Mouse (Mus musculus): ENCODE results near the gene Coro1b. TPM values are rescaled to one million over a fixed set of nuclear protein-coding genes. Genes with fewer than 3 reads are reported as not detected.

The Coro1b gene
- polyA plus RNA-seq, 1 experiment from 2014 or later: 134 TPM

GRCm38 (mm10) chr19:4149764-4150461 is 1.5 kb downstream of the Coro1b start:
- peak overlapping the region; percentile 76 for H3K4me2 ChIP-seq (ENCODE audit: low read depth, low read length)
- H3K27me3 ChIP-seq (ENCODE audit: control insufficient read depth, insufficient read depth, low read length): no peaks in the 10 kb centered on the region
- no peak overlapping the region for H3K9ac ChIP-seq (ENCODE audit: low read length)
- peaks cover 12% of the 10 kb centered on the region for H3K36me3 ChIP-seq (ENCODE audit: control insufficient read depth, insufficient read depth)
- H3K9me3 ChIP-seq (replicated peaks; ENCODE audit: control insufficient read depth, low read length): no peaks in the 10 kb centered on the region; the same call in 1 of the 2 replicates
- 87% methylated on average over 17 of the region's 17 CpGs for WGBS
- H3K4me3 ChIP-seq (ENCODE audit: low read length): peak overlapping the region; percentile 83
- H3K27ac ChIP-seq (ENCODE audit: low read length): no peak overlapping the region
- H3K4me1 ChIP-seq (ENCODE audit: control insufficient read depth, insufficient read depth, low read length): peaks cover 12% of the 10 kb centered on the region
- ATAC-seq (replicated peaks; ENCODE audit: extremely low read depth, insufficient read depth, low FRiP score): no peak

- Histone ChIP-seq H3K9me3 (replicated peaks; ENCODE audit: control insufficient read depth, low read length) (no peaks in the 10 kb centered on the region; the same call in 1 of the 2 replicates), H3K9ac (ENCODE audit: low read length) (no peak overlapping the region), H3K36me3 (ENCODE audit: control insufficient read depth, insufficient read depth) (peaks cover 12% of the 10 kb centered on the region), H3K27me3 (ENCODE audit: control insufficient read depth, insufficient read depth, low read length) (no peaks in the 10 kb centered on the region), H3K4me1 (ENCODE audit: control insufficient read depth, insufficient read depth, low read length) (peaks cover 12% of the 10 kb centered on the region), H3K4me2 (ENCODE audit: low read depth, low read length) (no peak overlapping the region), H3K27ac (ENCODE audit: low read length) (no peak overlapping the region), H3K4me3 (ENCODE audit: low read length) (no peak overlapping the region)
- no peak for ATAC-seq (replicated peaks; ENCODE audit: extremely low read depth, insufficient read depth, low FRiP score)
- 86% methylated on average over 22 of the region's 22 CpGs for WGBS
Observed at GRCm38 (mm10) chr19:4150567-4151487, 2.4 kb downstream of the Coro1b start.

GRCm38 (mm10) chr19:4151488-4151860 is 3.1 kb downstream of the Coro1b start:
- no peak overlapping the region for H3K4me3 ChIP-seq (ENCODE audit: low read length)
- peaks cover 12% of the 10 kb centered on the region for H3K36me3 ChIP-seq (ENCODE audit: control insufficient read depth, insufficient read depth)
- H3K27me3 ChIP-seq (ENCODE audit: control insufficient read depth, insufficient read depth, low read length): no peaks in the 10 kb centered on the region
- ATAC-seq (replicated peaks; ENCODE audit: extremely low read depth, insufficient read depth, low FRiP score): no peak
- WGBS: 92% methylated on average over 4 of the region's 5 CpGs
- peaks cover 12% of the 10 kb centered on the region for H3K4me1 ChIP-seq (ENCODE audit: control insufficient read depth, insufficient read depth, low read length)
- H3K9me3 ChIP-seq (replicated peaks; ENCODE audit: control insufficient read depth, low read length): no peaks in the 10 kb centered on the region
- H3K4me2 ChIP-seq (ENCODE audit: low read depth, low read length): no peak overlapping the region
- no peak overlapping the region for H3K27ac ChIP-seq (ENCODE audit: low read length)
- no peak overlapping the region for H3K9ac ChIP-seq (ENCODE audit: low read length)

DNA sequence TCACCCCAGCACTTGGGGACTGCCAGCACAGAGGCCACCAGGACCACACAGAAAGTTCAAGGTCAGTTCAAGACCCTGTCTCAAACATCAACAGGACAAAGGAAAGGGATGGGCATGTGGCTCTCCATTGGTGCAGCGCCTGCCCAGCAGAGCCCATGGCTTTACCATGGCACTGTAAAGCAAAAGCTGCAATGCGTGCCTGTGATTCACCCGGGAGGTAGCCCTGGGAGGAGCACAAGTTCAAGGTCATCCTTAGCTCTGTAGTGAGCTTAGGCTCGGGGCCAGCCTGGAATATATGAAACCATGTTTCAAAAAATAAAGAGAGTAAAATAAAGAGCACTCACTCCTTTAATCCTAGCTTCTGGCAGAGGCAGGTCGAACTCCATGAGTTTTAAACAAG is 3.5 kb downstream of the Coro1b start:
- Histone ChIP-seq H3K27me3 (ENCODE audit: control insufficient read depth, insufficient read depth, low read length) (no peaks in the 10 kb centered on the region), H3K36me3 (ENCODE audit: control insufficient read depth, insufficient read depth) (peaks cover 14% of the 10 kb centered on the region), H3K9me3 (replicated peaks; ENCODE audit: control insufficient read depth, low read length) (no peaks in the 10 kb centered on the region), H3K27ac (ENCODE audit: low read length) (no peak overlapping the region), H3K4me3 (ENCODE audit: low read length) (no peak overlapping the region), H3K9ac (ENCODE audit: low read length) (no peak overlapping the region), H3K4me1 (ENCODE audit: control insufficient read depth, insufficient read depth, low read length) (peaks cover 12% of the 10 kb centered on the region), H3K4me2 (ENCODE audit: low read depth, low read length) (no peak overlapping the region)
- 86% methylated on average over 5 of the region's 5 CpGs for WGBS
- ATAC-seq (replicated peaks; ENCODE audit: extremely low read depth, insufficient read depth, low FRiP score): no peak

DNA sequence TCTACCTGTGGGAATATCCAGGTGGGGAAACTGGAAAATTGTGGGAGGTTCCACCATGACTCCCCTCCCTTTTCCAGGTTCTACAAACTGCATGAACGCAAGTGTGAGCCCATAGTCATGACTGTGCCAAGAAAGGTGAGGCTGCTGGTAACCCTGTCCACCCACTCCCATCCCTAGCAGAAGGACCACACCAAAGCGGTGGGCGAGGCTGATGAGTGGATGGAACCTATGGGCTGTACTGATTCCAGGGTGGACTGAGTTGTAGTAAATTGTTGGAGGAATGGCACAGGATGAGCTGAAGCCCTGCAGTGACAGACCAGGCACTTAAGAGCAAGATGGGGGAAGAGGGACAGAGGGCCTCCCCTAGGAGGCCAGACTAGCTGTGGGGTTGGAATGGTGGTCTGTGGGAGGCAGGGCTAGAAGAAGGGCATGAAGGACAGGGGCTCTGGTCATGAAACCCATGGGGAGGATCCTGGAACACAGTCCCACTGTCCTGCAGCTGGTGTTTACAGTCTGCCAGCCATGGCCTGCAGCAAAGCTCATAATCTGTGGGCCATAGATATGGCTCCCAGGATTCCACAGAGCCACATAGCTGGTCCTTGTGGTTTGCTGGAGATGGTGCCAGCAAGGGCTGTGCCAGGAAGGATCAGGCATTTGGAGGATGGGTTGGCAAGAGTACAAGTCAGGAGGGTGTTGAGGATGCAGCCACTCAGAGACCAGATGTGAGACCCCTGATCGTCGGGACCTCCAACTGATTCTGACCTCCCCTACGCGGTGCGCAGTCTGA is 4.2 kb downstream of the Coro1b start:
- no peak for ATAC-seq (replicated peaks; ENCODE audit: extremely low read depth, insufficient read depth, low FRiP score)
- Histone ChIP-seq H3K4me2 (ENCODE audit: low read depth, low read length) (no peak overlapping the region), H3K9me3 (replicated peaks; ENCODE audit: control insufficient read depth, low read length) (no peaks in the 10 kb centered on the region), H3K36me3 (ENCODE audit: control insufficient read depth, insufficient read depth) (peaks cover 19% of the 10 kb centered on the region), H3K9ac (ENCODE audit: low read length) (no peak overlapping the region), H3K4me3 (ENCODE audit: low read length) (no peak overlapping the region), H3K27ac (ENCODE audit: low read length) (no peak overlapping the region), H3K27me3 (ENCODE audit: control insufficient read depth, insufficient read depth, low read length) (no peaks in the 10 kb centered on the region), H3K4me1 (ENCODE audit: control insufficient read depth, insufficient read depth, low read length) (peaks cover 12% of the 10 kb centered on the region)
- WGBS: 87% methylated on average over 8 of the region's 8 CpGs

- 56% methylated on average over 11 of the region's 11 CpGs for WGBS
- peaks cover 12% of the 10 kb centered on the region for H3K4me1 ChIP-seq (ENCODE audit: control insufficient read depth, insufficient read depth, low read length)
- H3K9ac ChIP-seq (ENCODE audit: low read length): no peak within 1 kb of the TSS
- no peak for ATAC-seq (replicated peaks; ENCODE audit: extremely low read depth, insufficient read depth, low FRiP score)
- H3K9me3 ChIP-seq (replicated peaks; ENCODE audit: control insufficient read depth, low read length): no peaks in the 10 kb centered on the region
- no peak within 1 kb of the TSS for H3K27ac ChIP-seq (ENCODE audit: low read length)
- H3K27me3 ChIP-seq (ENCODE audit: control insufficient read depth, insufficient read depth, low read length): no peaks in the 10 kb centered on the region
- no peak within 1 kb of the TSS for H3K4me2 ChIP-seq (ENCODE audit: low read depth, low read length)
- no peak within 1 kb of the TSS; the same call in 1 of the 2 replicates for H3K4me3 ChIP-seq (ENCODE audit: low read length)
- H3K36me3 ChIP-seq (ENCODE audit: control insufficient read depth, insufficient read depth): peaks cover 20% of the 10 kb centered on the region
Observed at GRCm38 (mm10) chr19:4153232-4153654, 4.8 kb downstream of the Coro1b start, which contains the start of gene Ptprcap. TSS of gene Ptprcap (plus strand) at chr19:4153604.

DNA sequence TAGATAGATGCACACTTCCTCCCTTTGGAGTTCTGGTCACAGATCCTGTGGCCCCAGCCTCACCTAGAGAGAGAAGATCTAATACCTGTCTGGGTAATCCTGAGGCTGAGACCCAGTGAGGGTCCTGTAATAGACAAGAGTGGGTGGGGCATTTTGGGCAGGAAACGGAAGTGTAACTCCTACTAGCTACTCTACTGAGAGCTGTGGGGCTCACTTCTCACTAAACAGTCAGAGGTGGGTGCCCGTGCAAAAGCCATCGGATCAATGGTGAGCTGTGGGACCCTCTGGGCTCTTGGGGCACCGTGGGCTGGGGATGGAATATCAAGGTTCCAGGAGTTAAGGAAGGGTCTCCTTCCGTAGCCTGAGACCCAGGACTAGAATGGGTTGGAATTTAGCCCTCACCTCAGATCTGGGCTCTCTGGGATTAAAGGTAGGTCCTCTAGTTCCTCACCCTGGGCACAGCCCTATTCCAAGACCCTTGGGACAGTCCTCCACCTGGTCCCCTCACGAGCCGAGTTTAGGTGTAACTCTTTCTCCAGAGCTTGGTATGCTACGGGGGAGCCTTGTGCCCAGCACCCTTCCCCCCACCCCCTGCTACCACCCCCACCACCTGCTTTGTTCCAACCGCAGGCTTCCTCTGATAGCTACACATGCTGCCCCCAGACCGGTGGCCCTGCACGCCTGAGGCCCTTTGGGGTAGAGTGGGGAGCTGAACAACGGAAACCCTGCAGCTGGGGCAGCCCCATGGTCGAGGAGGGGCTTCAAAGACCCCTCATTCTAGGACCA is 6.2 kb downstream of the Coro1b start:
- H3K9me3 ChIP-seq (replicated peaks; ENCODE audit: control insufficient read depth, low read length): no peaks in the 10 kb centered on the region
- H3K36me3 ChIP-seq (ENCODE audit: control insufficient read depth, insufficient read depth): peaks cover 28% of the 10 kb centered on the region
- ATAC-seq (replicated peaks; ENCODE audit: extremely low read depth, insufficient read depth, low FRiP score): no peak
- H3K4me2 ChIP-seq (ENCODE audit: low read depth, low read length): 0 out of 2 replicates have a peak overlapping the region, but pooled peaks have one; percentile 5
- H3K4me3 ChIP-seq (ENCODE audit: low read length): peak overlapping the region; percentile 32
- peaks cover 6% of the 10 kb centered on the region for H3K4me1 ChIP-seq (ENCODE audit: control insufficient read depth, insufficient read depth, low read length)
- WGBS: 63% methylated on average over 13 of the region's 13 CpGs
- H3K9ac ChIP-seq (ENCODE audit: low read length): peak overlapping the region; percentile 51
- peak overlapping the region; percentile 41 for H3K27ac ChIP-seq (ENCODE audit: low read length)
- no peaks in the 10 kb centered on the region for H3K27me3 ChIP-seq (ENCODE audit: control insufficient read depth, insufficient read depth, low read length)

All from heart, embryonic 16.5 days (tissue).